Mouse (Mus musculus): ENCODE measurements around the gene Aldh4a1. TPM values are rescaled to one million over a fixed set of nuclear protein-coding genes. Genes with fewer than 3 reads are reported as not detected.

The Aldh4a1 gene
- polyA plus RNA-seq, 1 experiment: 22.5 TPM

GRCm38 (mm10) chr4:139616276-139617000 is 6.2 kb upstream of the Aldh4a1 start:
- Histone ChIP-seq H3K27me3 (ENCODE audit: control insufficient read depth, insufficient read depth, low read length) (no peaks in the 10 kb centered on the region), H3K4me1 (ENCODE audit: control insufficient read depth, insufficient read depth, low read length) (peaks cover 2% of the 10 kb centered on the region; the same call in 1 of the 2 replicates), H3K4me3 (replicated peaks; ENCODE audit: insufficient read depth, low read depth, low read length) (no peak overlapping the region), H3K27ac (ENCODE audit: insufficient read depth, low read length) (no peak overlapping the region)
- DNase-seq: no peak
- no peak for TF ChIP-seq CTCF (IDR thresholded peaks at IDR 0.05; ENCODE audit: borderline replicate concordance, insufficient read depth, low read depth, low read length)
- no peak for TF ChIP-seq POLR2A (IDR thresholded peaks at IDR 0.05; ENCODE audit: borderline replicate concordance, insufficient read depth, low read length)
- WGBS: 42% methylated on average over 24 of the region's 24 CpGs

DNA sequence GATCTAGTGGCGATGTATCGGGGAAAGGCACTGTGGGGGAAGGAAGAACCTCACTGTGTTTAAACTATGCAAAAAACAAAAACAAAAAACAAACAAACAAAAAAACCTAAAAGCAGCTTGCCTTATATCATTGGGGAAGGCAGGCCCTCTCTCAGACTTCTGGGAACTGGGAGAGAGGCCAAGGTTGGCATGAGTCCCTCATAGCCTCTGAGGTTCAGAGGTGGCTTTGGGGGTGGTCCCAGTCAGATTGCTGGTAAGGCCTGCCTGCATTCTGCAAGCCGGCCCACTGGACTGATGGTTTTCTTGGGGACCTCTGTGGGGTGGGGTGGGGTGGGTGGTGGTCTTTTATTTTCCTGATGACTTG is 5.7 kb upstream of the Aldh4a1 start:
- TF ChIP-seq CTCF (IDR thresholded peaks at IDR 0.05; ENCODE audit: borderline replicate concordance, insufficient read depth, low read depth, low read length) (no peak), POLR2A (IDR thresholded peaks at IDR 0.05; ENCODE audit: borderline replicate concordance, insufficient read depth, low read length) (no peak)
- no peaks in the 10 kb centered on the region; the same call in 1 of the 2 replicates for H3K4me1 ChIP-seq (ENCODE audit: control insufficient read depth, insufficient read depth, low read length)
- no peak overlapping the region for H3K4me3 ChIP-seq (replicated peaks; ENCODE audit: insufficient read depth, low read depth, low read length)
- no peak overlapping the region for H3K27ac ChIP-seq (ENCODE audit: insufficient read depth, low read length)
- 49% methylated on average over 3 of the region's 3 CpGs for WGBS
- DNase-seq: no peak
- no peaks in the 10 kb centered on the region for H3K27me3 ChIP-seq (ENCODE audit: control insufficient read depth, insufficient read depth, low read length)

DNA sequence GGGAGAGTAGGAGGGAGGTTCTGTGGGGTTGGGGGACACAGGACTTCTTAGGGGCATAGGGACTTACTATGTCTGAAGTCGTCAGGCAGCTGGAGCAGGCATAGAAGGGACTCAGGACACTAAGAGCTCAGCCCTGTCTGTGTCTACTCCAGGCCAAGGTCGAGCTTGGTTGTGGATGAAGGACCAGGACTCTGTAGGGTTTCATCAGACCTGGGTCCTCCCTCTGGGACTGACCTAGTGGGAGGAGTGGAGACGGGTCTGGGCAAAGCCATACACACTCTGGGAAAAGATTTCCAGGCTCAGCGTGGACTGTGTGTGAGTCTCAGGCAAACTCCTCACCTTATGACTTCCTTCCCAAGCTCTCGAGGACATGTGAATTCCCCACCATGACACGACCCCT is 2.9 kb upstream of the Aldh4a1 start:
- H3K4me1 ChIP-seq (ENCODE audit: control insufficient read depth, insufficient read depth, low read length): peaks cover 6% of the 10 kb centered on the region
- no peak overlapping the region for H3K4me3 ChIP-seq (replicated peaks; ENCODE audit: insufficient read depth, low read depth, low read length)
- no peak overlapping the region for H3K27ac ChIP-seq (ENCODE audit: insufficient read depth, low read length)
- no peak for DNase-seq
- 77% methylated on average over 6 of the region's 6 CpGs for WGBS
- no peaks in the 10 kb centered on the region for H3K27me3 ChIP-seq (ENCODE audit: control insufficient read depth, insufficient read depth, low read length)
- TF ChIP-seq CTCF (IDR thresholded peaks at IDR 0.05; ENCODE audit: borderline replicate concordance, insufficient read depth, low read depth, low read length) (no peak), POLR2A (IDR thresholded peaks at IDR 0.05; ENCODE audit: borderline replicate concordance, insufficient read depth, low read length) (no peak)

GRCm38 (mm10) chr4:139623434-139624115 is 909 bp downstream of the Aldh4a1 start:
- TF ChIP-seq POLR2A (IDR thresholded peaks at IDR 0.05; ENCODE audit: borderline replicate concordance, insufficient read depth, low read length) (no peak), CTCF (IDR thresholded peaks at IDR 0.05; ENCODE audit: borderline replicate concordance, insufficient read depth, low read depth, low read length) (no peak)
- Histone ChIP-seq H3K4me3 (replicated peaks; ENCODE audit: insufficient read depth, low read depth, low read length) (peak overlapping the region; percentile 72), H3K27ac (ENCODE audit: insufficient read depth, low read length) (0 out of 2 replicates have a peak overlapping the region, but pooled peaks have one; percentile 94), H3K27me3 (ENCODE audit: control insufficient read depth, insufficient read depth, low read length) (no peaks in the 10 kb centered on the region), H3K4me1 (ENCODE audit: control insufficient read depth, insufficient read depth, low read length) (peaks cover 6% of the 10 kb centered on the region)
- DNase-seq: no peak
- WGBS: 17% methylated on average over 21 of the region's 21 CpGs

- peak overlapping the region; percentile 72 for H3K4me3 ChIP-seq (replicated peaks; ENCODE audit: insufficient read depth, low read depth, low read length)
- TF ChIP-seq POLR2A (IDR thresholded peaks at IDR 0.05; ENCODE audit: borderline replicate concordance, insufficient read depth, low read length): no peak
- TF ChIP-seq CTCF (IDR thresholded peaks at IDR 0.05; ENCODE audit: borderline replicate concordance, insufficient read depth, low read depth, low read length): no peak
- DNase-seq: no peak
- H3K27ac ChIP-seq (ENCODE audit: insufficient read depth, low read length): no peak overlapping the region
- no peaks in the 10 kb centered on the region for H3K27me3 ChIP-seq (ENCODE audit: control insufficient read depth, insufficient read depth, low read length)
- 57% methylated on average over 5 of the region's 5 CpGs for WGBS
- H3K4me1 ChIP-seq (ENCODE audit: control insufficient read depth, insufficient read depth, low read length): peaks cover 6% of the 10 kb centered on the region
Measured at GRCm38 (mm10) chr4:139624116-139624489, 1.4 kb downstream of the Aldh4a1 start.

- 31% methylated on average over 10 of the region's 10 CpGs for WGBS
- no peak for DNase-seq
Measured at GRCm38 (mm10) chr4:139624706-139625105, 2.0 kb downstream of the Aldh4a1 start.

GRCm38 (mm10) chr4:139627361-139627760 is 4.7 kb downstream of the Aldh4a1 start:
- TF ChIP-seq POLR2A (IDR thresholded peaks at IDR 0.05; ENCODE audit: borderline replicate concordance, insufficient read depth, low read length) (no peak), CTCF (IDR thresholded peaks at IDR 0.05; ENCODE audit: borderline replicate concordance, insufficient read depth, low read depth, low read length) (no peak)
- no peak for DNase-seq
- no peak overlapping the region for H3K4me3 ChIP-seq (replicated peaks; ENCODE audit: insufficient read depth, low read depth, low read length)
- 93% methylated on average over 11 of the region's 11 CpGs for WGBS
- no peaks in the 10 kb centered on the region for H3K27me3 ChIP-seq (ENCODE audit: control insufficient read depth, insufficient read depth, low read length)
- peaks cover 11% of the 10 kb centered on the region for H3K4me1 ChIP-seq (ENCODE audit: control insufficient read depth, insufficient read depth, low read length)
- H3K27ac ChIP-seq (ENCODE audit: insufficient read depth, low read length): no peak overlapping the region

More at GRCm38 (mm10) chr4:139624706-139625105, 2.0 kb downstream of the Aldh4a1 start:
- Histone ChIP-seq H3K4me3 (replicated peaks; ENCODE audit: insufficient read depth, low read depth, low read length) (no peak overlapping the region), H3K27ac (ENCODE audit: insufficient read depth, low read length) (no peak overlapping the region), H3K4me1 (ENCODE audit: control insufficient read depth, insufficient read depth, low read length) (peaks cover 6% of the 10 kb centered on the region), H3K27me3 (ENCODE audit: control insufficient read depth, insufficient read depth, low read length) (no peaks in the 10 kb centered on the region)
- TF ChIP-seq POLR2A (IDR thresholded peaks at IDR 0.05; ENCODE audit: borderline replicate concordance, insufficient read depth, low read length) (no peak), CTCF (IDR thresholded peaks at IDR 0.05; ENCODE audit: borderline replicate concordance, insufficient read depth, low read depth, low read length) (no peak)

DNA sequence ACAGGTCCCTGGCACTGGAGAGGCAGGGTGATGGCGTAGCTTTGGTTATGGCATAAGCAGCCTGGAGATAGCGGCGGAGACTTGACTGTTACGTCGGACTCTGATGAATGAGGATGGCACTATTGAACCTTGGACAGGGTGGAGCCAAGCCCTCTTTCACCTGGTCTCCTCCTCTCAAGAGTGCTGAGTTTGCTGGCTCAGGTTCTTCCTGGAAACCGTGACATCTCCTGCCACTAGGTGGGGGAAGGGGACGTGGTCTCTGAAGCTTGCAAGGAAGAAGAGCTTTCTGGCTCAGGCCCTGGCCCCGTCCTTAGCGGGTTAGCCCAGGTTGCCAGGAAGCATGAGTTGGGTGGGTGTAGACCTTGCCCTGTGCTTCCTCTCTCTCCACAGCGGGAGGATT is 7.5 kb downstream of the Aldh4a1 start:
- Histone ChIP-seq H3K27ac (ENCODE audit: insufficient read depth, low read length) (no peak overlapping the region), H3K27me3 (ENCODE audit: control insufficient read depth, insufficient read depth, low read length) (no peaks in the 10 kb centered on the region), H3K4me3 (replicated peaks; ENCODE audit: insufficient read depth, low read depth, low read length) (no peak overlapping the region), H3K4me1 (ENCODE audit: control insufficient read depth, insufficient read depth, low read length) (peaks cover 5% of the 10 kb centered on the region)
- DNase-seq: no peak
- 74% methylated on average over 10 of the region's 10 CpGs for WGBS
- TF ChIP-seq CTCF (IDR thresholded peaks at IDR 0.05; ENCODE audit: borderline replicate concordance, insufficient read depth, low read depth, low read length) (no peak), POLR2A (IDR thresholded peaks at IDR 0.05; ENCODE audit: borderline replicate concordance, insufficient read depth, low read length) (no peak)
